Mouse (Mus musculus) thymus, adult 2 months (tissue): ENCODE data around the gene Map6.

Experiments used
- CTCF ChIP-seq: fragments of 200-500 bp; IDR thresholded peaks from 2 replicates; pipeline ENCODE4 v1.5.1; 2012; ENCODE audit warnings: mild to moderate bottlenecking, control low read depth, low read length, moderate library complexity, borderline replicate concordance; ENCODE audit not compliant: control insufficient read depth, poor library complexity, insufficient read depth; ENCODE audit errors: extremely low read depth
- POLR2A ChIP-seq: fragments of 200-500 bp; IDR thresholded peaks from 2 replicates; pipeline ENCODE4 v1.6.1; 2012; ENCODE audit warnings: mild to moderate bottlenecking, low read length, control low read depth, moderate library complexity; ENCODE audit not compliant: control insufficient read depth, poor library complexity, insufficient read depth; ENCODE audit errors: extremely low read depth

GRCm38 (mm10) chr7:99375455-99375854, 108.2 kb downstream of the Map6 start:
- TF ChIP-seq POLR2A (no peak), CTCF (no peak)
